Mouse (Mus musculus) embryonic facial prominence, embryonic 12.5 days (tissue): ENCODE data around the gene Unc5b. TPM values are rescaled to one million over a fixed set of nuclear protein-coding genes. Genes with fewer than 3 reads are reported as not detected.

Source experiments
- ATAC-seq: fragments of 200-750 bp; cut with Nextera tagmentation; 2 replicates; pipeline ENCODE4 v1.8.0; 2017; ENCODE audit not compliant: insufficient number of reproducible peaks, insufficient read depth, low FRiP score, low TSS enrichment
- H3K27ac ChIP-seq: fragments of 300-500 bp; sonication (generic); 2 replicates; pipeline ENCODE4 v1.5.1; 2016; ENCODE audit warnings: mild to moderate bottlenecking
- H3K27me3 ChIP-seq: fragments of 300-500 bp; sonication (generic); 2 replicates; pipeline ENCODE4 v1.6.1; 2016; ENCODE audit warnings: mild to moderate bottlenecking, moderate library complexity
- H3K36me3 ChIP-seq: fragments of 300-500 bp; sonication (generic); 2 replicates; pipeline ENCODE4 v1.6.1; 2016; ENCODE audit warnings: mild to moderate bottlenecking
- H3K4me1 ChIP-seq: fragments of 300-500 bp; sonication (generic); 2 replicates; pipeline ENCODE4 v1.6.1; 2016
- H3K4me2 ChIP-seq: fragments of 300-500 bp; sonication (generic); replicated peaks from 2 replicates; pipeline ENCODE4 v1.6.1; 2016; ENCODE audit warnings: mild to moderate bottlenecking, moderate library complexity
- H3K4me3 ChIP-seq: fragments of 300-500 bp; sonication (generic); 2 replicates; pipeline ENCODE4 v1.5.1; 2016; ENCODE audit warnings: mild to moderate bottlenecking
- H3K9ac ChIP-seq: fragments of 300-500 bp; sonication (generic); 2 replicates; pipeline ENCODE4 v1.6.1; 2016; ENCODE audit warnings: mild to moderate bottlenecking, moderate library complexity
- H3K9me3 ChIP-seq: fragments of 300-500 bp; sonication (generic); 2 replicates; pipeline ENCODE4 v1.6.1; 2016; ENCODE audit warnings: mild to moderate bottlenecking, moderate library complexity
- WGBS: fragments of 180-500 bp; shearing (Covaris S2); methylation state at CpG from one replicate; pipeline ENCODE4 v1.1.7; 2016; 5-methylcytosine and 5-hydroxymethylcytosine counted together
- polyA plus RNA-seq: library from polyadenylated mRNA; unstranded; fragments of >200 nt; fragmentation: Nextera tagmentation; extraction: Ambion mirVana; gene quantifications from 2 replicates; pipeline ENCODE4 v1.2.1, GENCODE M21; 2016

Unc5b gene
- polyA plus RNA-seq, 1 experiment from 2014 or later, result 6.3 TPM

- Histone ChIP-seq H3K4me2 (no peak overlapping the region), H3K27me3 (no peaks in the 10 kb centered on the region), H3K36me3 (peaks cover 24% of the 10 kb centered on the region), H3K27ac (0 out of 2 replicates have a peak overlapping the region, but pooled peaks have one; percentile 23), H3K9me3 (no peaks in the 10 kb centered on the region), H3K4me1 (no peaks in the 10 kb centered on the region; the same call in 1 of the 2 replicates), H3K9ac (no peak overlapping the region), H3K4me3 (no peak overlapping the region)
- no peak for ATAC-seq
- 64% methylated on average over 4 of the region's 4 CpGs for WGBS
Measured at GRCm38 (mm10) chr10:60770855-60771254, 60.5 kb downstream of the Unc5b start.

DNA sequence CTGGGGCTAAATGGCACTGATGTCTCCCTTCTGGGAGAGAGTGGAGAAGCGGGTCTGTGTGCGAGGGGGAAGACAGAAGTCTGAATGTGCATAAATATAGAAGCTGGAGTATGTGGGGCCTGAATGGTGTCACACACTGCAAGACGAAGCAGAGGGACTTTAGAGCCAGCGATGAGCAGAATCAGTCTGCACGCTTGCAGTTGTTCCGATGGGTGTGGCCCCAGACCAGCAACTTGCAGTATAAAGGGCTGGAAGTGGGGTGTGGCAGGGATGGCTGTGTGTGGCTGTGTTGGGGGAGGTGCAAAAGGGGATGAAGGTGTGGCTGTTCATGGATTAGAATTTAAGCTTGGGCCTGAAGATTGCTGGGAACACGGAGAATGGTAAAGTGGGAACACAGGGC is 62.8 kb downstream of the Unc5b start:
- Histone ChIP-seq H3K27me3 (no peaks in the 10 kb centered on the region), H3K27ac (no peak overlapping the region), H3K4me1 (no peaks in the 10 kb centered on the region; the same call in 1 of the 2 replicates), H3K36me3 (peaks cover 15% of the 10 kb centered on the region), H3K9me3 (no peaks in the 10 kb centered on the region), H3K4me2 (no peak overlapping the region), H3K4me3 (no peak overlapping the region), H3K9ac (no peak overlapping the region)
- WGBS, result 80% methylated on average over 7 of the region's 7 CpGs
- no peak for ATAC-seq

- Histone ChIP-seq H3K36me3 (peaks cover 13% of the 10 kb centered on the region), H3K4me2 (no peak overlapping the region), H3K4me1 (no peaks in the 10 kb centered on the region; the same call in 1 of the 2 replicates), H3K9me3 (no peaks in the 10 kb centered on the region), H3K27ac (no peak overlapping the region), H3K4me3 (no peak overlapping the region), H3K9ac (no peak overlapping the region), H3K27me3 (no peaks in the 10 kb centered on the region)
- 86% methylated on average over 7 of the region's 7 CpGs for WGBS
- ATAC-seq, result no peak
Measured at GRCm38 (mm10) chr10:60767400-60767799, 64.0 kb downstream of the Unc5b start.

DNA sequence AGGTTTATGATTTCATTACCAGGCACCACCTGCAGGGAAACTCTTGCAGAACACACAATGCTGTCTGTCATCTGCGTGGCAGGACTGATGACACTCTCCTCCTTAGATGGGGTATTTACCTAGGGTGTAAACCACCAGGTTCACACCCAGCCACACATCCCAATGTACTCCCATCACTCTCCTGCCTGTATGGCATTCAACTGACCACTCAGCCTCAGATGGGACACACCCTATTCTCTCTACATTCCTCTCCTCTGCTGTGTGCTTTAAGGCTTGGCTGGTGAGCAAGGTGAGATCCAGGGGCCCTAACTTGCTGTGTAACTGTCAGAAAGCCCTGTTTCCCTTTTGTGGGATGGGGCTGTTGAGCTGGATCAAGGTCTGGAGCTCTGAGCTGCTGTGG is 69.3 kb downstream of the Unc5b start:
- Histone ChIP-seq H3K9me3 (no peaks in the 10 kb centered on the region), H3K36me3 (peaks cover 4% of the 10 kb centered on the region; the same call in 1 of the 2 replicates), H3K9ac (no peak overlapping the region), H3K4me3 (no peak overlapping the region), H3K4me2 (no peak overlapping the region), H3K4me1 (no peaks in the 10 kb centered on the region), H3K27me3 (no peaks in the 10 kb centered on the region), H3K27ac (no peak overlapping the region)
- WGBS, result 81% methylated on average over 1 of the region's 1 CpGs
- ATAC-seq, result no peak

DNA sequence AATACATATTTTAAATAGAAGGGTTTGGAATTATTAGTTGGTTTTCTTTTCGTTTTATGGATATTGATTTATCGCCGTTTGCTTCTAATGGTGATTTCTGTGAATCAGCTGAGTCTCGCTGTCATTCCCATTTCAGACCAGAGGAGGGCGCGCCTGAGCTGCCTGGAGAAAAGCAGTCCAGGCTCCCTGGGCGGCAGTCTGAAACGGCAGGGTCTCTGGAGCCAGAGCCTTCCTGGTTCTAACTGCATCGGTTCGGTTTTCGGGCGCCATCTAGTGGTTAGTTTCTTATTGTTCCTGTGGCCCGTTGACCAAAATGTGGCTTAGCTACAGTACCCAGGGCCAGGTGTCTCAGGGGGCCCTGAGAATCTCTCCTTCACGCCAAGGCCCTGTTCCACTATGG is 71.0 kb downstream of the Unc5b start:
- H3K9me3 ChIP-seq, result no peaks in the 10 kb centered on the region
- H3K4me2 ChIP-seq, result no peak overlapping the region
- H3K27ac ChIP-seq, result no peak overlapping the region
- 8% methylated on average over 14 of the region's 14 CpGs for WGBS
- H3K27me3 ChIP-seq, result no peaks in the 10 kb centered on the region
- H3K4me3 ChIP-seq, result no peak overlapping the region
- H3K9ac ChIP-seq, result no peak overlapping the region
- peaks cover 4% of the 10 kb centered on the region; the same call in 1 of the 2 replicates for H3K36me3 ChIP-seq
- H3K4me1 ChIP-seq, result no peaks in the 10 kb centered on the region
- ATAC-seq, result peak; percentile 79; the same call in 1 of the 2 replicates

- 6% methylated on average over 7 of the region's 7 CpGs for WGBS
- Histone ChIP-seq H3K4me3 (no peak overlapping the region), H3K9ac (no peak overlapping the region), H3K36me3 (no peaks in the 10 kb centered on the region), H3K27me3 (no peaks in the 10 kb centered on the region), H3K27ac (no peak overlapping the region), H3K4me2 (no peak overlapping the region), H3K9me3 (no peaks in the 10 kb centered on the region), H3K4me1 (0 out of 2 replicates have a peak, but pooled peaks cover 3% of the 10 kb centered on the region)
- no peak for ATAC-seq
Measured at GRCm38 (mm10) chr10:60756992-60757391, 74.4 kb downstream of the Unc5b start.

DNA sequence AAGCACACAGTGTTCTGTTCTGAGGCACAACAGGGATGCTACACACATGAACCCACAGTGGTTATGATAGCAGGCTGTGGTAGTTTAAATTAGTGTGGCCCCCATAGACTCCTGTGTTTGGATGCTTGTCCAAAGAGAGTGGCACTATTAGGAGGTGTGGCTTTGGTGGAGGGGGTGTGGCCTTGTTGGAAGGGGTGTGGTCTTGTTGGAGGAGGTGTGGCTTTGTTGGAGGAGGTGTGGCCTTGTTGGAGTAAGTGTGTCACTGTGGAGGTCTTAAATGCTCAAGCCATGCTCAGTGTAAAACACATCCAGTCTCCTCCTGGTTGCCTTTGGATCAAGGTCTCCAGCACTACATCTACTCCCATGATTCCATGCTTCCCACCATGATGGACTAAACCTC is 75.2 kb downstream of the Unc5b start:
- Histone ChIP-seq H3K27ac (no peak overlapping the region), H3K9me3 (no peaks in the 10 kb centered on the region), H3K9ac (no peak overlapping the region), H3K36me3 (no peaks in the 10 kb centered on the region), H3K4me2 (no peak overlapping the region), H3K4me3 (no peak overlapping the region), H3K27me3 (no peaks in the 10 kb centered on the region), H3K4me1 (peaks cover 3% of the 10 kb centered on the region; the same call in 1 of the 2 replicates)
- no peak for ATAC-seq

DNA sequence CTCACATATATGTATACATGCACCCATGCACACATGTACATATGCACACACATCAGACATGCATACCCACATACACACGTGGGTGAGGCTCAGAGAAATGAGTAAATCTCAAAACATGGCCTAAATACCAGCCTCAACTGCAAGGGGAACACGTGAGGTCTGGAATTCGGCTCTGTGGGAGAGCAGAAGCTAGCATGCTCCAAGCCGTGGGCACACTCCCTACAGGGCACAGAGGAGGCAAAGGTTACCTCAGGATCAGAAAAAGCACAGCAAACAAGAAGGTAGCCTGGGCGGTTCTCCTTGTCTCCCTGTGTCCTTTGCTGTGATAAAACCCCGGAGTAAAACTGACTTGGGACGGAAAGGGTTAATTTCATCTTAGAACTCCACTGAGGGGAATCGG is 77.4 kb downstream of the Unc5b start:
- H3K4me3 ChIP-seq, result no peak overlapping the region
- H3K4me2 ChIP-seq, result no peak overlapping the region
- H3K27ac ChIP-seq, result no peak overlapping the region
- 75% methylated on average over 8 of the region's 8 CpGs for WGBS
- H3K27me3 ChIP-seq, result no peaks in the 10 kb centered on the region
- ATAC-seq, result no peak
- 0 out of 2 replicates have a peak, but pooled peaks cover 5% of the 10 kb centered on the region for H3K36me3 ChIP-seq
- no peaks in the 10 kb centered on the region for H3K9me3 ChIP-seq
- H3K4me1 ChIP-seq, result peaks cover 3% of the 10 kb centered on the region; the same call in 1 of the 2 replicates
- H3K9ac ChIP-seq, result no peak overlapping the region

GRCm38 (mm10) chr10:60753261-60753660 is 78.1 kb downstream of the Unc5b start:
- Histone ChIP-seq H3K36me3 (0 out of 2 replicates have a peak, but pooled peaks cover 6% of the 10 kb centered on the region), H3K4me2 (peak overlapping the region; percentile 71), H3K9ac (0 out of 2 replicates have a peak overlapping the region, but pooled peaks have one; percentile 81), H3K27ac (no peak overlapping the region), H3K9me3 (no peaks in the 10 kb centered on the region), H3K4me1 (peaks cover 3% of the 10 kb centered on the region; the same call in 1 of the 2 replicates), H3K27me3 (no peaks in the 10 kb centered on the region), H3K4me3 (no peak overlapping the region)
- ATAC-seq, result no peak
- WGBS, result 67% methylated on average over 9 of the region's 9 CpGs

GRCm38 (mm10) chr10:60752040-60753020 is 79.1 kb downstream of the Unc5b start, which contains the start of gene Slc29a3:
Slc29a3 (minus strand) TSS chr10:60752794.
- peaks cover 11% of the 10 kb centered on the region; the same call in 1 of the 2 replicates for H3K36me3 ChIP-seq
- H3K27me3 ChIP-seq, result no peaks in the 10 kb centered on the region
- H3K4me2 ChIP-seq, result peak within 1 kb of the TSS; percentile 71
- H3K4me3 ChIP-seq, result peak within 1 kb of the TSS; percentile 60
- WGBS, result 9% methylated on average over 41 of the region's 41 CpGs
- H3K27ac ChIP-seq, result peak within 1 kb of the TSS; percentile 72
- no peaks in the 10 kb centered on the region for H3K9me3 ChIP-seq
- ATAC-seq, result peak; percentile 91
- peaks cover 3% of the 10 kb centered on the region; the same call in 1 of the 2 replicates for H3K4me1 ChIP-seq
- peak within 1 kb of the TSS; percentile 81 for H3K9ac ChIP-seq

DNA sequence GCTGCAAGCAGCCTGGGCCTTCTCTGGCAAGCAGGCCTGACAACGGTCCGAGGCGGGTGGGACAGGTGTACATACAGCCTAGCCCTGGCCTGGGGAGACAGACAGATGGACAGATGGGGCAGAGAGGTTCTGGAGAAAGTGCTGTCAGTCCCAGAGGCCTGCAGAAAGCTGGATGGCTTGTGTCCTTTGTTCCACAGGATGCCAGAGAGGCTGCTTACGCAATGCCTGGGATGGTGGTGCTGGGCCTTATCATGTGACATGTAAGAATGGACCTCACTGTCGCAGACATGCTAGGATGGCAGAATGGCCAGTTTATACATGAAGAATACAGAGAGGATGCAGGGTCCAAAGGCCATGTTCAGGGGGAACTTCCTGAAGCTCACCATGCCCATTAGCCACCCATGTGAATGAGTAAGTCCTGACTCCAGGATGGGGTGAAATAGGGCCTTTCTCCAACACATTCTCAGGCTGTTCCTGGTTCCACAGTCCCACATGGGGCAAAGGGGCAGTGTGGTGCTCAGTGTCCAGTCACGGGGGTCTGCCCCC is 83.6 kb downstream of the Unc5b start:
- Histone ChIP-seq H3K36me3 (peaks cover 17% of the 10 kb centered on the region; the same call in 1 of the 2 replicates), H3K4me3 (no peak overlapping the region), H3K9me3 (no peaks in the 10 kb centered on the region), H3K9ac (no peak overlapping the region), H3K4me1 (no peaks in the 10 kb centered on the region; the same call in 1 of the 2 replicates), H3K4me2 (no peak overlapping the region), H3K27ac (no peak overlapping the region), H3K27me3 (no peaks in the 10 kb centered on the region)
- no peak for ATAC-seq
- WGBS, result 86% methylated on average over 6 of the region's 6 CpGs
